Comparison of ENCODE assay signal across 22 mouse cellular contexts in the genomic region with DNA sequence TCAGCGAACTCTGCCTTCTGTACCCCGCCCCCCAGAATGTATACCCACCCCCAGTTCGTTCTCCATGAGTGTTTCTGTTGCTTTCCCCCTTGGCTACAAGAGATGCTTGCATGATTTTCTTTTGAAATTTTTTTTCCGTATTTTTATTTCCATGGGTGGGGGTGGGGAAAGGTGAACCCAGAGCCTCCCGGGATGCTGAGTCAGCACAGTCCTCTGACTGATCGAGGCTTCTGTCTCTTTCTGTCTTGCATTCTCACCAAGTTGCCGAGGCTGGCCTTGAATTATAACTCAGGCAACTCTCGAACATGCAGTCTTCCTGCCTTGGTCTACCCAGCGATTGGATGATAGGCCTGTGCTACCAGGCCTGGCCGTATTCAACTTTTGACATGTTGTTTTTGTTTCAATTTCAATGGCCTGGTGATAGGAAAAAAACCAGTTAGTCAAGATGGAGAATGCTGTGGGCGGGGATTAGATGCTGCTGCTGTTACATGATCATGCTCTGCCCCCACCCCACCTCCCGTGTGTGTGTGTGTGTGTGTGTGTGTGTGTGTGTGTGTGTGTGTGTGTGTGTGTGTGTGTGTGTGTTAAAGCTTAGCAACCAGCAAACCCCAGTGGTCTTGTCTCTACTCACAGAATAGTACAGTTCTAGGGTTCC. TPM values are rescaled to one million over a fixed set of nuclear protein-coding genes. Genes with fewer than 3 reads are reported as not detected.
A peak's percentile ranks its signal among the peaks of the same experiment; 100 is the strongest.
DNase-seq lines count a peak whose midpoint lies in the region; ATAC-seq and TF ChIP-seq lines count a peak whose summit lies in the region.
"Had no signal": no experiment of that assay in that cellular context is flagged by ENCODE, and none has a peak within 500 bp of the region (broad histone marks: within the 10 kb centered on the region; RNA-seq: fewer than 3 reads in every experiment).

No protein-coding gene starts in this region.

- H3K27ac ChIP-seq in kidney, embryonic 16.5 days (ENCODE audit: low read length), result no peak overlapping the region; the same call in 1 of the 2 replicates
- H3K27ac ChIP-seq in ES-E14 (ENCODE audit: insufficient read depth, low read depth, low read length, poor library complexity, severe bottlenecking), result no peak overlapping the region
- no peak overlapping the region; the same call in 1 of the 2 replicates for H3K27ac ChIP-seq in embryonic facial prominence, embryonic 10.5 days (replicated peaks)
- H3K27ac ChIP-seq in midbrain, embryonic 15.5 days, result peak overlapping the region; percentile 48
- H3K27ac ChIP-seq: limb, embryonic 13.5 days; liver, embryonic 15.5 days had no signal

- no peaks in the 10 kb centered on the region for H3K36me3 ChIP-seq in kidney, embryonic 16.5 days (ENCODE audit: insufficient read depth, low read length)
- H3K36me3 ChIP-seq in ES-E14 (ENCODE audit: control insufficient read depth, insufficient read depth, low read length, poor library complexity, severe bottlenecking), result no peaks in the 10 kb centered on the region
- H3K36me3 ChIP-seq in embryonic facial prominence, embryonic 10.5 days (replicated peaks), result no peaks in the 10 kb centered on the region
- H3K36me3 ChIP-seq in midbrain, embryonic 15.5 days (replicated peaks), result no peaks in the 10 kb centered on the region
- H3K36me3 ChIP-seq: heart, embryonic 12.5 days; limb, embryonic 13.5 days; liver, embryonic 15.5 days had no signal

- ATAC-seq in kidney, embryonic 16.5 days (ENCODE audit: low FRiP score, low TSS enrichment), result no peak
- no peak for ATAC-seq in midbrain, embryonic 15.5 days (replicated peaks)
- ATAC-seq: activated CD4-positive, CD25-positive, alpha-beta regulatory T cell, adult 4 months; forebrain, embryonic 14.5 days had no signal

- 40% methylated on average over 12 of the region's 12 CpGs for WGBS in kidney, embryonic 16.5 days
- WGBS in embryonic facial prominence, embryonic 10.5 days, result 78% methylated on average over 12 of the region's 12 CpGs
- 74% methylated on average over 12 of the region's 12 CpGs for WGBS in midbrain, embryonic 15.5 days

- peak overlapping the region; percentile 10; the same call in 1 of the 2 replicates for H3K4me3 ChIP-seq in kidney, embryonic 16.5 days (ENCODE audit: low read length)
- no peak overlapping the region for H3K4me3 ChIP-seq in ES-E14 (ENCODE audit: insufficient read depth in 1 of 2, low read depth in 1 of 2, low read length in 2 of 2, poor library complexity in 1 of 2, severe bottlenecking in 1 of 2)
- H3K4me3 ChIP-seq in embryonic facial prominence, embryonic 10.5 days, result no peak overlapping the region
- no peak overlapping the region for H3K4me3 ChIP-seq in midbrain, embryonic 15.5 days
- H3K4me3 ChIP-seq: heart, embryonic 12.5 days; limb, embryonic 13.5 days; liver, embryonic 15.5 days had no signal

- H3K4me1 ChIP-seq in kidney, embryonic 16.5 days (ENCODE audit: insufficient read depth, low read length), result peaks cover 11% of the 10 kb centered on the region; the same call in 1 of the 2 replicates
- H3K4me1 ChIP-seq in ES-E14 (ENCODE audit: control insufficient read depth in 2 of 2, insufficient read depth in 2 of 2, low read length in 2 of 2, poor library complexity in 1 of 2), result peaks cover 2 to 6% of the 10 kb centered on the region in 2 experiments; a peak in 2 of 4 replicates
- peaks cover 32% of the 10 kb centered on the region for H3K4me1 ChIP-seq in embryonic facial prominence, embryonic 10.5 days
- peaks cover 18% of the 10 kb centered on the region for H3K4me1 ChIP-seq in midbrain, embryonic 15.5 days
- H3K4me1 ChIP-seq: heart, embryonic 12.5 days; liver, embryonic 15.5 days had no signal

- H3K9me3 ChIP-seq in kidney, embryonic 16.5 days (ENCODE audit: low read length), result no peaks in the 10 kb centered on the region
- H3K9me3 ChIP-seq in ES-E14 (ENCODE audit: control insufficient read depth, insufficient read depth, low read depth, low read length), result no peaks in the 10 kb centered on the region
- H3K9me3 ChIP-seq in embryonic facial prominence, embryonic 10.5 days, result no peaks in the 10 kb centered on the region
- no peaks in the 10 kb centered on the region for H3K9me3 ChIP-seq in midbrain, embryonic 15.5 days
- H3K9me3 ChIP-seq: heart, embryonic 12.5 days; limb, embryonic 13.5 days; liver, embryonic 15.5 days had no signal

- H3K4me2 ChIP-seq in kidney, embryonic 16.5 days (replicated peaks; ENCODE audit: low read depth, low read length), result peak overlapping the region; percentile 49
- no peak overlapping the region for H3K4me2 ChIP-seq in midbrain, embryonic 15.5 days
- H3K4me2 ChIP-seq: heart, embryonic 12.5 days; limb, embryonic 13.5 days; liver, embryonic 15.5 days had no signal

- in situ Hi-C loops in ES-E14 (cut with MboI; ENCODE audit: low sequenced_read_pairs in 2 of 2, unreplicated experiment in 2 of 2), result no loop called here

- no peaks in the 10 kb centered on the region for H3K27me3 ChIP-seq in kidney, embryonic 16.5 days (ENCODE audit: insufficient read depth, low read length)
- H3K27me3 ChIP-seq in embryonic facial prominence, embryonic 10.5 days (replicated peaks; ENCODE audit: low read depth, poor library complexity, severe bottlenecking), result no peaks in the 10 kb centered on the region
- H3K27me3 ChIP-seq in midbrain, embryonic 15.5 days (replicated peaks), result no peaks in the 10 kb centered on the region
- H3K27me3 ChIP-seq: heart, embryonic 12.5 days; limb, embryonic 13.5 days; liver, embryonic 15.5 days had no signal

- no peak overlapping the region for H3K9ac ChIP-seq in kidney, embryonic 16.5 days (replicated peaks; ENCODE audit: low read length)
- H3K9ac ChIP-seq in ES-E14 (ENCODE audit: insufficient read depth, low read depth, low read length, poor library complexity, severe bottlenecking), result no peak overlapping the region
- no peak overlapping the region for H3K9ac ChIP-seq in midbrain, embryonic 15.5 days
- H3K9ac ChIP-seq: heart, embryonic 12.5 days; limb, embryonic 13.5 days; liver, embryonic 15.5 days had no signal

- no peak for DNase-seq in kidney, postnatal 25 days
- no peak for DNase-seq in ES-E14 (ENCODE audit: low read depth, low spot score)
- DNase-seq in embryonic facial prominence, embryonic 10.5 days (ENCODE audit: low spot score), result peak; percentile 28
- no peak for DNase-seq in testis, postnatal 10 days (ENCODE audit: low spot score)
- DNase-seq in layer of hippocampus, postnatal 36 days, result no peak
- DNase-seq: adrenal gland, postnatal 36 days; cerebellum, adult 8-10 months; kidney, adult 8-10 months; lung, postnatal 10 days had no signal

TF ChIP-seq in ES-E14, 5 proteins besides CTCF, POLR2A, EP300 and RAD21:
- TF ChIP-seq CHD2 (IDR thresholded peaks at IDR 0.05; ENCODE audit: low read depth, low read length) (no peak), MAFK (IDR thresholded peaks at IDR 0.05; ENCODE audit: insufficient read depth, low read depth, low read length) (peak; percentile 97)

RNA-seq across cellular contexts. Expression of gene Gm11011, which starts 1.8 kb away (rescaled TPM):
- not detected in 2 replicates for polyA plus RNA-seq in kidney, embryonic 16.5 days (2015; fragmentation: Nextera tagmentation; extraction: Ambion mirVana)
- total RNA-seq in ES-E14 (2012; rRNA removed), result not detected in 2 replicates
- not detected in 2 replicates for polyA plus RNA-seq in embryonic facial prominence, embryonic 10.5 days (2016; fragmentation: Nextera tagmentation; extraction: Ambion mirVana)
- not detected in 2 replicates for polyA plus RNA-seq in midbrain, embryonic 15.5 days (2015; fragmentation: Nextera tagmentation; extraction: Ambion mirVana)
- not detected for total RNA-seq in layer of hippocampus, postnatal 36 days (2021)
- total RNA-seq: adrenal gland, postnatal 36 days; common myeloid progenitor, adult 5-6 weeks; gastrocnemius, postnatal 4 days; heart, postnatal 25 days; layer of hippocampus, adult 8-10 months; megakaryocyte, adult 5-6 weeks; neutrophil, adult 5-6 weeks had no signal
- polyA plus RNA-seq: activated CD4-positive, CD25-positive, alpha-beta regulatory T cell, adult 4 months; forebrain, embryonic 14.5 days; heart, embryonic 12.5 days; limb, embryonic 13.5 days; liver, embryonic 15.5 days had no signal

RNA-seq across cellular contexts. Expression of gene Tshz2, which starts 47.1 kb away (rescaled TPM):
- polyA plus RNA-seq in kidney, embryonic 16.5 days (2015; fragmentation: Nextera tagmentation; extraction: Ambion mirVana), result 11.5 and 15.2 TPM in 2 replicates
- total RNA-seq in ES-E14 (2012; rRNA removed), result 0.11 and 0.27 TPM in 2 replicates
- 2.7 and 3.4 TPM in 2 replicates for polyA plus RNA-seq in embryonic facial prominence, embryonic 10.5 days (2016; fragmentation: Nextera tagmentation; extraction: Ambion mirVana)
- 18.1 and 22.7 TPM in 2 replicates for polyA plus RNA-seq in midbrain, embryonic 15.5 days (2015; fragmentation: Nextera tagmentation; extraction: Ambion mirVana)
- total RNA-seq in layer of hippocampus, postnatal 36 days (2021), result 10 to 100 TPM; 29.6 to 34.3 TPM
- total RNA-seq: common myeloid progenitor, adult 5-6 weeks; megakaryocyte, adult 5-6 weeks; neutrophil, adult 5-6 weeks had no signal
